Mouse (Mus musculus) lung, postnatal 4 days (tissue): ENCODE results near the gene Gm12253.

Source experiments
- DNase-seq, 2 experiments: peaks; one replicate each; pipeline ENCODE4 v3.0.0; 2021

Gm12253 gene

DNA sequence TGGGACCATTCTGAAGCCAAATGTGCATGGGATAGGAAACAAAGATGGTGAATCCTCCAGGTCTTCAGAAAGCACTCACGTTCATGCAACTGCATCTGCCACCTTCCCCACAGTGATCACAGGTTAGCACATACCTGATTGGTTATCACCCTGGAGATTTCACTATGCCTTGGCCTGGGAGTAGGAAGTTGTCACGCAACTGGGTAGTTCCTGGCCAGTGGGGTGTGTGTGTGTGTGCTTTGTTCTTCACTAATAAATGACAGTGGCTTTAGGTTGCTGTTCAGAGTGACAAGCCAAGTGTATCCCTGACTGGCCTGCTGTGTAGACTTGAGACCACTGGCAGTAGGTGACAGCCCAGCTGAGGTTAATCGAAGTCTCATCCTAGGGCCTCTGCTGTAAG, at the start of gene Gm12253:
Gene Gm12253 (plus strand): TSS at position 301 of the 400 bp plus-strand sequence.
- DNase-seq = no peak

DNA sequence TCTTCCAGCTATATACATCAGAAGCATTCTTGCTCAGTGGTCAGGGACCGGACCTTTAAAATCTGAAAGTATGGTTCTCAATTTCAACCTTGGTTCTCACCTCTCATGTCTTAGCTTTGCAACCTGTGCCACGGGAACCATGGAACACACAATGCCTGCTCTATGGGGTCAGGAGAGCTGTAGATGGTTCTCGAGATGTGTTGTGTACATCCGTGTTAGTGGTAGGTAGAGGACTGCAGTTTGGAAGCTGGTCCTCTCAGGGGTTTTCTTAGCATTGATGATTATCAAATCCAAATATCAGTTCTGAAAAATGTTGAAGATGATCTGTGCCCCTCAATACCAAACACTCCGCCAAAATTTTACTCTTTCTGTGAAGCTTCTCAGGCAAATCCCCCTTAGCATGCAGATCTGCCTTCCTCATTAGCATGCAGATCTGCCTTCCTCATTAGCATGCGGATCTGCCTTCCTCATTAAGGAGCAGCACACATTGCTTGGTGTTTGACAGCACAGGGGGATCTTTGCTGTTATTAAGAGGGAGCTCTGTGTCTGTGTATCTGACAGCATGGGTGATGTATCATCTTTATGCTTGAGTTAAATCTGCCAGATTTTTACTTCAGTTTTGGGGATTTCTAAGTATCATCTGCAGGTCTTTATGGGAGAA, 32.2 kb upstream of the Gm12253 start:
- no peak for DNase-seq

DNA sequence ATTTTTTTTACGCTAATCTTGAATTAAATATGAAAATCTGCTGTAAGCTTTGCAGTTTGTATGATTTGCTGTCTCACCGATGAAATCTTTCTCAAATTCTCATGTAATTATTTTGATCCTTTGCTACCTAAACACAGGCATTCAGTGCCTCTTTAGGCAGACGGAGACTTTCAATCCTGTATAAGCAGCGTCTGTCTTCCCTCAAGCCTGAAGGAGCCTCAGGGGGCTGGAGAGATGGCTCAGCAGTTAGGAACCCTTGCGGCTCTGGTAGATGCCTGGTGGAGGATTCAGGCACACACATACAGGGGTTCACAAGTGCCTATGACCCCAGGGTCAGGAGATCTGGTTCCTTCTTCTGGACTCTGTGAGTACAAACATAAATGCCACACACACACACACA, 31.7 kb upstream of the Gm12253 start:
- DNase-seq = no peak

DNA sequence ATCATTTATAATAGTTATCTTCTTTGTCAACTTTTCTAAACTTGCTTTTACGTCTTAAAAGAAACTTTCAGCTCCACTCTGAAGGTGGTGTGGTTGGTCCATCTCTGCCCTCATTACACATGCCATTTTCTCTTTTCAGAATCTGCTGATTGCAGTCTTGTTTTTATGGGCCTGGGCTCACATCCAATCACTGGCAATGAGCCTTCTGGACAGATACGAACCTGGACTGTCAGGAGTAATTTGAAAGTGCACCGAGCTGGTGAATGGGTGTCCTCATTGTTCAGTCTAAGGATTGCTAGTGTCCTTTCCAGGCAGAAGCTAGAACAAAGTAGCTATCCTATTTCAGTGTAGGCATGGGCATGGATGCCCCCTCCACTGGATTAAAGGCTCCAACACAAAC, 24.3 kb upstream of the Gm12253 start:
- no peak for DNase-seq

DNA sequence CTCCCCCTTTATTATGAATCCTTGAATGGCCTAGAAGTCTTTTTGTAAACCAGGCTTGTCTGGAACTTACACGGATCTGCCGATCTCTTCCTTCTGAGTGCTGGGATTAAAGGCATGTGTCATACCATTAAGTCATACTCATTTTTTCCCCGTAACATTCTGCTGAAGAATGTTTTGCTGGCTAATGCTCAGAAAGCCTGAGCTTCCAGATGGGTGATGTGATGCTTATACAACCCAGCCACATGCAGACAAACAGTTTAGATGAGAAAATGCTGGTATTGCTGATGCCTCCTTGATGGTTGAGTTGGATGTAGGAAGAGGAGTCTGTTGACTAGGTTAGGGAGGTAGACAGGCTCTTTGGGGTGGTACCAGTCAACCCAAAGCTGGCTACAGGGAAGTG, 14.0 kb upstream of the Gm12253 start:
- no peak for DNase-seq

DNA sequence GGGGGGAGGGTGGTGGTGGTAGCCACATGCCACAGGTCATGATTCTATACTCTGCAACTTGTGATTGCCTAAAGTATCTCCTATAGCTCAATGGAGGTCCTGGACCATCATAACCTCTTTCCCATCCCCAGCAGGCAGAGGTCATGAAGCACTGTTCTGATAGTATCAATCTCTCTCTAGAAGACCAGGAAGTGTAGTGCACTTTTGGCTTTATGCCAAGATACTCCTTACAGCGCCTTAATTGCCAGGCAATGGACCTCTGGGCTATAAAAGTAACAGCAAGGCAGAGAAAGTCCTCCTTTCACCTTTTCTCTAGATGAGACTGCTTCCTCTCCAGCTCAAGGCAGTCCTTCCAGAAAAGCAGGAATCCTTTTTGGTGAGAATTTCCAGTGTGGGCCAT, 11.5 kb upstream of the Gm12253 start, which contains the start of gene 1810065E05Rik:
Gene 1810065E05Rik (plus strand): TSS at position 297 of the 400 bp plus-strand sequence.
- DNase-seq = no peak

DNA sequence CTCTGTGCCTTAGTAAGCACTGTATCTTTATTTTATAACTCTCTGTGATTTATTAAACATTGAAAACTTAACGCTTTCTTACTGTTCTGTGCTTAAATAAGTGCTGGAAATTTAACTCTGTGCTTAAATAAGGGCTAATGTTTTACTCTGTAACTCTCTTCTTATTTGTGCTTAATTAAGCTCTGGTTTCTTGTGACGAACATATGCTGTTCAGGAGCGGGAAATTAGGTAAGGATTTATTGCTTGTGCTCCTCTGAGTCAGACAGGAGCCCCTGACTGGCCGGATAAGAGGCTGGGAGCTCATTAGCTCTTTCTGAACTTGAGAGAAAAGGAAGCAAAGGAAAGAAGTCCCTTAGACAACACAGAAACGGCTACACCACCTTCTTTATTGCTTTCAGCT, 5.5 kb downstream of the Gm12253 start:
- no peak for DNase-seq

DNA sequence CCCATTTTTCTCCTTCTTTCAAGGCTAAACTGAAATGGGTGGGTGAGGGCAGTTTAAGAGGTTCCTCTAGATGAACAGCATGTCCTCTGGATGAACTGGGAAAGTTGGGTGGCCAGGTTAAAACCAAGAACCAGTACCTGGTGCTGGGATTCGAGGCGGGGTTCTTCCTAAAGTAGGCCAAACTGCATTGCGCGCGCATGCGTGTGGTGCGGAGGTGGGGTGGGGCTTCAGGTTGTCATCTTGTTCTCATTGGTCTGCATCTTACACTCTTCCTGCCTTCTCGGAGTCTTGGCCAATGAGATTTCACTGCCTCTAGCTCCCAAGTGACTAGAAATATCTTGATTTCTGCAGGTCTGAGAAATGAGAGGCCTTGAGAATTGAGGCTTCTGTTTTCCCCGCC, 20.4 kb downstream of the Gm12253 start, which contains the start of gene Lypd9:
Gene Lypd9 (minus strand): TSS at position 165 of the 400 bp plus-strand sequence.
- no peak for DNase-seq

DNA sequence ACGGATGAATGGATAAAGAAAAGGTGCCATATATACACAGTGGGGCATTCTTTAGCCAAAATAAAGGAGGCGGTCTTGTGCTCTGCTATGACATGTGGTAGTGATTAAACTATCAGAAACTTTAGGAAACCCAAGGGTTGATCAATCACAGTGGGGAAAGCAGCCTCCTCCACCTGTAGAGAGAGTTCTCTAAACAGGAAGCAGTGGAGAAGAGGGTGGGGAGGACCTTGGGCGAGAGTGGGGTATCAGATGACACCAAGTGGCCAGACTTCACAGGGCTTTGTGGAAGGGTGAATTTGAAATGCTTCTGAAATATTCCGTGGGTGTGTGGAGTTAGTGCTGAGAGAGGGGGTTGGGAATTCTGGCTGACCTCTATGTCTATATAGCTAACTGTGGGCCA, 21.2 kb downstream of the Gm12253 start:
- DNase-seq = no peak

DNA sequence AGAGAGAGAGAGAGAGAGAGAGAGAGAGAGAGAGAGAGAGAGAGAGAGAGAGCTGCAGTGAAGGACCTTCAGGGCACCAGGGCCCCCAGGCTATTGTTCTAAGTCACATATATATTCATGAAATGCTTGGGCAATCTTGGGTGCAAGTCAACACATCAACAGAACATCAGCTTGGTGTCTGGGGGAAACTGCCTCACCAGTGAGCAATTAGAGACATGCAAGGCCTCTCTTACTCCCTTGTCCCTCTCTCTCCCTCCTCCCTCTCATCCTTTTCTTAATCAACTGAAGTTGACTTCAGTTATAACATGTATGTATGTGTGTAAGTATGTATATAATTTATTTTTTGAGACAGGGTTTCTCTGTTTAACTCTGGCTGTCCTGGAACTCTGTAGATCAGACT, 29.8 kb downstream of the Gm12253 start, which contains the start of gene Olfr30:
Gene Olfr30 (minus strand): TSS at position 101 of the 400 bp plus-strand sequence.
- DNase-seq = no peak
